Mouse (Mus musculus): ENCODE measurements around the gene Daam1.

Daam1 gene

GRCm38 (mm10) chr12:71969941-71970629 lies 139.2 kb downstream of the Daam1 start:
- DNase-seq (ENCODE audit: low read depth, low spot score) = no peak

DNA sequence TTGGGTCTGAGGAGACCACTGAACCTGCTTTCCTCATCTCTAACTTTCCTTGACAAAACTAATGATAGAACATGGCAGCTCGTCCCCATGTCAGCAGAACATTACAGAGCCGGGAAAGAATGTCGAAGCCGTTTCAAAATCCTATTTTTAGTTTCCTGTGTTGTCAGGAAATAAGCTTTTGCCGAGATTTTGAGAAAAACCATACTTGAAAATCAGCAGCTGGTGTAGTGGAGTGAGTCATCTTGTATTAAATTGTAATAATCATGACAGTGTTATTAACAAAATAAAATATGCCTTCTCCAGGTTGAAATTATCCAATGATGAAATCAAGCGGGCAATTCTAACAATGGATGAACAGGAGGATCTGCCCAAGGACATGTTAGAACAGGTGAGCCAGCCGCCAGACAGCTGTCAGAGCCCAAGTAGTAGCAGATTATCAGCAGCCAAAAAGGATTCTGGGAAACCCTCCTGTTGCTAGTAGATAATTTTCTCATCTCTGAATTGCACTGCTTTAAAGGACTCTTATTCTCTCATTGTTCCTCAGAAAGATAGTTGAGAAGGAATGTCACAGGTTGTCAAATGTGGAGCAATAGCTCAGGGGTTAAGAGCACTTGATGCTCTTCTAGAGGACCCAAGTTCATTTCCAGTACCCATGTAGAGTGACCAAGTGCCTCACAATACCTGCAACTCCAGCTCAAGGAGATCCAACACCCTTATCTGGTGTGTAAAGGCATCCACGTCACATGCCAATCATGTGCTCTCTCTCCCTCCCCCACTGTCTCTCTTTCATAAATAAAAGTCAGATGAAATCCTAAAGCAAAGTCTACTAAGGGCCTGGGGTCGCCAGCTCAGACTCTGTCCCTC lies 140.1 kb downstream of the Daam1 start:
- DNase-seq (ENCODE audit: low read depth, low spot score) = no peak

DNA sequence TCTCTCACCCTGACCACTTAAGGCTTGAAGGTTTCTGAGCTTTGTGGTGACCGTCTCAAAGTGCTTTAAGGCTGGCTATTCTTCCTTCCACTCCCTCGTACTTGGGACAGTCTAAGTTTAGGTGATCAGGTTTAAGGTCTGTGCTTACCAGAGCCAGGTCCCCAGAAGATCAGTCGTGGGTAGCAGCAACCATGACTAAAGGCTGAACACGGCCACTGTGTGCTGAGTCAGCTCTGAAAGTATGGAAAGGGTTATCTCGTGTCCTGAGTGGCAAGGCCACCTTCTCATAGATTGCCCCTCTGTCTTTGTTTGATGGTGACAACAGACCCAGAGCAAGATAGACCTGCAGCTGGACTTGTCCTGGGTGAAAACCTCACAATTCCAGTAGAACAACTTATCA lies 141.2 kb downstream of the Daam1 start:
- no peak for DNase-seq (ENCODE audit: low read depth, low spot score)

GRCm38 (mm10) chr12:71972619-71973266 lies 141.9 kb downstream of the Daam1 start:
- DNase-seq (ENCODE audit: low read depth, low spot score) = no peak

GRCm38 (mm10) chr12:71973577-71973976 lies 142.7 kb downstream of the Daam1 start:
- no peak for DNase-seq (ENCODE audit: low read depth, low spot score)

GRCm38 (mm10) chr12:71975626-71976025 lies 144.7 kb downstream of the Daam1 start:
- DNase-seq (ENCODE audit: low read depth, low spot score) = no peak

DNA sequence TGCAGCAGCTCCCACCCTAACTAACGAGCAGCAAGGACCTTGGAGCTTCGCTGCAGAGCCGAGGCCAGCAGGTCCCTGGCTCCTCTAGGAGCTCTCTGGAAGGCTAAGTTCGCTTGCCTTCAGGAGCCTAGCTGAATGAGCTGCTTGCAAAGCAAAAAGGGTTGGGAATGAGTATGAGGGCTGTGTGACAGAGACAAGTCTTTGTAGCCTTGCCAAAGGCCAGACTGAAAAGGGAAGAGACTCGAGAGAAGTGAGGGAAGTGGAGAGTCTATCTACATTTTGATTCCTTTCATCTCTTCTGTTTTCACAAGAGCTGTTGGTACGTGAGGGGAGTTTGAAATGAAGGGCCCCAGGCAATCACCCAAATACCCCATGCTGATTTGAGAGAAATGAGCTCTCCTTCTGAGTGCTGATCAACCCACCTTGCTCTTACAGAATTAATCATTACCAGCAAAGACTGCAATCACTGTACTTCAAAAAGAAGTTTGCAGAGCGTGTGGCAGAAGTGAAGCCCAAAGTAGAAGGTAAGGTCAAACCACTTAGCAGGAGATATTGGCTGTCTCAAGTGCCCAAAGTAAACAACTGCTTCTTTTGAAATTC lies 145.6 kb downstream of the Daam1 start:
- no peak for DNase-seq (ENCODE audit: low read depth, low spot score)

- DNase-seq (ENCODE audit: low read depth, low spot score) = no peak
Measured at GRCm38 (mm10) chr12:71977364-71977763, 146.5 kb downstream of the Daam1 start.

DNA sequence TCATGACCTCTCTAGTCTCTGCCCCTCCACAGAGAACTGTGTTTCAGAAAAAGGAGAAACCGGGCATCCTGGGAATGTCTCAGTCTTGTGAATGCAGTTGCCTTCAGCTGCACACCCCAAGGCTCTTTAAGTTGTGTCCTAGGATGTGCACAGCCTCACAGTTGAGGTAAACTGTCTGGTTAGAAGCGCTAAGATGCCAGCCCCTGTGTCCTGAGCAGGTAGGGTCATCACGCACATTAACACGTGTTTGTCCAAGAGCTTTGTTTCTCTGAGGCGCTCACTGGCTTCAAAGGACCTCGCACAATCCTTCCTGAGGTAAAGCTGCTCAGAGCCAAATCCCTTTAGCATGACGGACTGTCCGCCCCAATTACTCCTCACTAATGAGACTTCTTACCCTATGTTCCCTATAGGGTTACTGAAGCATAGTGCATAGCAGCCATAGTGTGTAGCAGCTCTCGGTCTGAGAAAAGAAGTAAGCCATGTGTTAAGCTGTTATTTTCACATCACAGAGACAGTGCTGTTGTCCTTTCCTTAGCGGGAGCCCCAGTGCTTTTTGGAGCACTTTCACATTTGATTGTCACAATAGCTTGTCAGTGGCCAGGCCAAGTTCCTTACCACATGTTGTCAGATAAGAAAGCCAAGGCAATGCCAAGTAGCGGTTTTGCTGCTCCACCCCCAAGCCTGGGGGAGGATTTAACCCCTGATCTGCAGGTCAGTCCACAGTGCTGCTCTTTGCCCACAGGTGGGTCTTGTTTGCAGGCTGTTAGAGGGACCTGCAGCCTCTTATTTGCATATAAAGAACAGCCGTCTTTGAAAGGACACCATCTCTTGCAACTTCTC lies 147.9 kb downstream of the Daam1 start:
- DNase-seq (ENCODE audit: low read depth, low spot score) = no peak

DNA sequence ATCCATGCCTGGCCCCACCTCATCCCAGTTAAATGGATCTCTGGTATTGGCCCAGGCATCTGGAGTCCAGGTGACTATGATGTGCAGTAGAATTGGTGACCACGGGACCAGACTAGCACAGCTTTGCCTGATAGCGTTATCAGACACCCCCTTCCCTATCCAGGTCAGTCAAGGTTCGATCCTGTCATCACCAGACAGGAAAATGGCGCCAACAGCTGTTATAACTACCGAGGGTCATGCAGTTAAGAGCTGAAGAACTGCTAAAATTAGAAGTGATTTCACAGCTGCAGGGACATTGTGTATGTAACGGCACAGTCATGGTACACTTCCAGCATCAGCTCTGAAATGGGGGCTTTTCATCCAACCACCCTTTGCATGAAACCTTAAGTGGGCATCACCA lies 149.3 kb downstream of the Daam1 start:
- DNase-seq (ENCODE audit: low read depth, low spot score) = no peak

DNA sequence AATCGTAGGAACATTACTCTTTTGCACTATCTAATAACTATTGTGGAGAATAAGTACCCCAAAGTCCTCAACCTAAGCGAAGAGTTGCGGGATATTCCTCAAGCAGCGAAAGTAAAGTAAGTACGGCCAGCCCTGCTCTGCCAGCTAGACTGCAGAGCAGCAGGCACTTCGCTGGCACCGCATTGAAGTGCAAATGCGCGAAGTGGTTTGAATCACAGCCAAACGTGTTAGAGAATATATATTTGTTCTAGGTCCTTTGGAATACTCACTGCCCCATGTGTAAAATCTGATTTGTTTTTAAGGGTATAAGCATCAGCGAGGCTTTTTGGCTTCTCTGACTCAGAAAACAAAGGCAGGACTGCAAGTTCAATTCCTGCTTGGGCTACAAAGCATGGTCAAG lies 149.9 kb downstream of the Daam1 start:
- DNase-seq (ENCODE audit: low read depth, low spot score) = no peak

- DNase-seq (ENCODE audit: low read depth, low spot score) = no peak
Measured at GRCm38 (mm10) chr12:71981250-71981649, 150.4 kb downstream of the Daam1 start.

GRCm38 (mm10) chr12:71981791-71982190 lies 150.9 kb downstream of the Daam1 start:
- DNase-seq (ENCODE audit: low read depth, low spot score) = no peak

GRCm38 (mm10) chr12:71983102-71983715 lies 152.3 kb downstream of the Daam1 start:
- no peak for DNase-seq (ENCODE audit: low read depth, low spot score)

GRCm38 (mm10) chr12:71987161-71987560 lies 156.3 kb downstream of the Daam1 start:
- DNase-seq (ENCODE audit: low read depth, low spot score) = no peak

- no peak for DNase-seq (ENCODE audit: low read depth, low spot score)
Measured at GRCm38 (mm10) chr12:71987885-71988284, 157.0 kb downstream of the Daam1 start.

GRCm38 (mm10) chr12:71989596-71989995 lies 158.7 kb downstream of the Daam1 start:
- DNase-seq (ENCODE audit: low read depth, low spot score) = no peak

DNA sequence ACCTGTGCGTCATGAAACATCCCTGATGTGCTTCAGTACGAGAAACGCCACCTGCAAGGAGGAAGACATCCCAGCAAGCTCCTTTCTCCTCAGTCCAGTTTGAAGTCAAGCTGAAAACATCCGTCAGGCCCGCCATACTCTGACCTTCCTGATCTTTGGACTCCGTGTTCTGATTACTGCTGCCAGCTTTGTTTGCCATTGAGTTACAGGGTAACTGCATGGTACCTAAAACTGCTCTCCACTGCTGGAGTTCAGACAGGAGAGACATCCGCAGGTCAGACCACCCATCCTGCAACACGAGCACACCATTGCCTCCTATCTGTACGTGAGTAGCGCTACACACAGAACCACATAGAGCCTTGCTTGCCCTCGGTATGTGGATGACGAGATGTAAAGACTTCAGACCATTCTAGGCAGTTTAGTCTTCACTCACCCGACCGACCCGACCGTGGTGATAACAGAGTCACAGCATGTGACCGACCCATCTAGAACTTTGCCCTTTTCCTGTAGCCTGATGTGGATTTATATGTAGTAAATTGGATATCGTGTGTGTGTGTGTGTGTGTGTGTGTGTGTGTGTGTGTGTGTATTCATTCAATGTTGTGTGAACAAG lies 161.8 kb downstream of the Daam1 start:
- DNase-seq (ENCODE audit: low read depth, low spot score) = no peak

DNA sequence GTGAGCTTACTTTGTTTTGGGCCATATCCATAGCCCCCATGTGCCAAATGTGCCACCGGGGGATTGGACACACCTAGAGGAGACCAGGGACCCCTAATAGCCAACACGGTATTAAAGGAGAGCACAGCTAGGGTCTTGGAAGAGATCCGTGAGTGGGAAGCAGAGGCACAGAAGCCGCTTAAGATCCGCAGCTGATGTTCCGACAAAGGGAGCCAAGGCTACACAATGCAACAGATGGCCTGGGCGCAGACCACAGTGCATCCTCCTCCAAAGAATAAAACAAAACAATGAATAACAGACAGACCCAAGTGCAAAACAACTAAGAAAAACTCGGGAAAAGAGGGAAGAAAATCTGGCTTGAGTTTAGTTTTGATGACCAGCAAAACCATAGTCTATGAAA lies 165.0 kb downstream of the Daam1 start:
- no peak for DNase-seq (ENCODE audit: low read depth, low spot score)

DNA sequence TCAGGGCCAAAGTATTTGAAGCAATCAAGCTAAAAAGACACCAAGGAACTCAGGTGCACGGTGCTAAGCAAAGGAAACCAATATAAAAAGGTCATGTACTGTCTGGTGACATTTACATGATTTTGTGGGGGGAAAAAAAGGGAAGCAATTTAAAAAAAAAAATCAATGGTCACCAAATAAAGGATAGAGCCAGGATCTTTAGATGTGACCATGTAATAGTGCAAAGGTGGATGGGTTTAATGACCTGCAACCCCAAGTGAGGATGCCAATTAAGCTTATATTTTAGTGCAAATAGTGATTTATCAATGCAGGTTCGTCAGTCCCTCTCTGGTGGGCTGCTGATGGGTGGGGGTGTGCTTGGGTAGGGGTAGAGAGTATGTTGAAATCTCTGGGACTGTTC lies 166.0 kb downstream of the Daam1 start:
- DNase-seq (ENCODE audit: low read depth, low spot score) = no peak
